8 mouse cellular contexts compared by ENCODE assay signal in genomic region chr2:91291197-91292007, GRCm38 (mm10). TPM values are rescaled to one million over a fixed set of nuclear protein-coding genes. Genes with fewer than 3 reads are reported as not detected.
DNase-seq lines count a peak whose midpoint lies in the region; ATAC-seq lines count a peak whose summit lies in the region.

No protein-coding gene starts in this region.

- 0 out of 2 replicates have a peak, but pooled peaks have one; percentile 52 for ATAC-seq in frontal cortex, adult (ENCODE audit: low TSS enrichment)
- ATAC-seq in inflammation-experienced regulatory T-cells, adult 6 months, result no peak

- intact Hi-C loops in heart, postnatal 36 days (cut with DNase I), result no loop called here

- no peak for DNase-seq in frontal cortex, postnatal 25 days (ENCODE audit: low spot score in 2 of 2)
- DNase-seq in right cerebral cortex, postnatal 4 days, result peak; percentile 31
- DNase-seq in right cerebral cortex, postnatal 36 days (ENCODE audit: low spot score in 2 of 2), result no peak
- DNase-seq in heart, postnatal 36 days, result peak; percentile 55 to 64
- DNase-seq in thymus, adult 18-20 months, result no peak
- DNase-seq in yolk sac, embryonic 10.5 days (ENCODE audit: low spot score), result no peak

RNA-seq across cellular contexts. Expression of gene Arfgap2, which starts 26.6 kb away (rescaled TPM):
- 10 to 100 TPM; 57.1 to 60.9 TPM for total RNA-seq in heart, postnatal 36 days (2021)
- polyA plus RNA-seq in inflammation-experienced regulatory T-cells, adult 6 months (2017; shearing (Covaris generic)), result 10 to 100 TPM; 73.7 to 97.8 (median 96.2) TPM

RNA-seq across cellular contexts. Expression of gene Pacsin3, which starts 35.6 kb away (rescaled TPM):
- total RNA-seq in heart, postnatal 36 days (2021), result 100 to 1,000 TPM; 150 to 151 TPM
- under 1 TPM in 1 of 3 experiments, not detected in 2; 0.98 TPM for polyA plus RNA-seq in inflammation-experienced regulatory T-cells, adult 6 months (2017; shearing (Covaris generic))

RNA-seq across cellular contexts. Expression of gene Ddb2, which starts 54.6 kb away (rescaled TPM):
- 1 to 10 TPM; 3.0 to 3.9 TPM for total RNA-seq in heart, postnatal 36 days (2021)
- polyA plus RNA-seq in inflammation-experienced regulatory T-cells, adult 6 months (2017; shearing (Covaris generic)), result 10 to 100 TPM; 56.2 to 82.8 (median 75.2) TPM

Comparison
In these comparisons a context has a peak if more than half of its experiments do, and no peak if none do; other contexts are left out.
1. DNase-seq: peak in right cerebral cortex, postnatal 4 days (single experiment) and heart, postnatal 36 days (2 of 2); none in frontal cortex, postnatal 25 days (0 of 2), right cerebral cortex, postnatal 36 days (0 of 2), thymus, adult 18-20 months (0 of 2) and yolk sac, embryonic 10.5 days (single experiment).